Mouse (Mus musculus) right cerebral cortex, postnatal 4 days (tissue): ENCODE results near the gene 3100002H09Rik.

Experiments used
- DNase-seq: peaks from one replicate; pipeline ENCODE4 v3.0.0-alpha.2; 2022

Gene 3100002H09Rik

DNA sequence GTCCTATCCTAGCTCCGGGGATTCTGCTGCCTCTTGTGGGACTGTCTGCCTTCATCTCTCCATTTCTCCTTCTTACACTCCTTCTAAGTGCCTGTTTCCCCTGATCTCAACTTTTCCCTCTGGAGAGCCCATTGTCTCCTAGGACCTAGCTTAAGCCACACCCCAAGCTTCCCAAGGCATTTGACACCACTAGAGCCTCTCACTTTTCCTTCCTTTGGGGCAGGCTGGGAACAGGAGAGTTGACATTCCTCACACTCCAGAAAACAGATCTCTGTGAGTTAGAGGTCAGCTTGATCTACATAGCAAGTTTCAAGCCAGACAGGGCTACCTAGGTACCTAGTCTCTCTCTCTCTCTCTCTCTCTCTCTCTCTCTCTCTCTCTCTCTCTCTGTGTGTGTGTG, 3.6 kb upstream of the 3100002H09Rik start:
- DNase-seq, result no peak

DNA sequence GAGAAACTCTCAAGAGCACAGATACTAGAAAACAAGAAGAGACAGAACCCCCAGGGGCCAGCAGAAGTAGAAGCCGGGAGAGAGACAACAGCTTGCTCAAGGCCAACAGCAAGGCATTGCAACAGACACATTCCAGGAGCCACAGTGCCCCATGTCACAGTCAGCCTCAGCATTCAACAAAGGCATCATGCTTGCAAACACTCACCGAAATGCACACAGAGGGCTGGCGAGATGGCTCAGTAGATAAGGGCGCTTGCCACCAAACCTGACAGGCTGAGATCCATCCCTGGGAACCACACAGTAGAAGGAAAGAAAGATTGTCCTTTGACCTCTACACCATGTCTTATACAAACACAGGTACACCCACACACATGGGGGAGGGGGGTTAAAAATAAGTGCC, 1.2 kb upstream of the 3100002H09Rik start:
- no peak for DNase-seq

DNA sequence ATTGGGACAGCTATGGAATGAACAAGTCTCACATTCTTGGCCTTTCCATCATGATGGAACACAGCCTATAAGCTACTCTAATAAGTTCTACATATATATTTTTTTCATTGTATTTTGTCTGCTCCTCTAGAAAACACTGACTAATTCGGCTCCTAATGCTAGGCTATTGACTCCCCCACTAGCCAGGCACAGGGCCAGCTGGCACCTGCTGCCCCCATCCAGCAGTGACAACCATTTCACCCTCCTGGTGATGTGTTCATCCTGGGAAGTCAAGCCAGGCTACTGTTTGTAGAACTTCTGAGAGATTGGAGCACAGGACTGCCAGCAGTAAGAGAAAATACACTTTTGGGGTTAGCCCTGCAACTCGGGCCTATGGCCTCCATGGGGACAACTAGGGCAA, 537 bp downstream of the 3100002H09Rik start:
- no peak for DNase-seq

DNA sequence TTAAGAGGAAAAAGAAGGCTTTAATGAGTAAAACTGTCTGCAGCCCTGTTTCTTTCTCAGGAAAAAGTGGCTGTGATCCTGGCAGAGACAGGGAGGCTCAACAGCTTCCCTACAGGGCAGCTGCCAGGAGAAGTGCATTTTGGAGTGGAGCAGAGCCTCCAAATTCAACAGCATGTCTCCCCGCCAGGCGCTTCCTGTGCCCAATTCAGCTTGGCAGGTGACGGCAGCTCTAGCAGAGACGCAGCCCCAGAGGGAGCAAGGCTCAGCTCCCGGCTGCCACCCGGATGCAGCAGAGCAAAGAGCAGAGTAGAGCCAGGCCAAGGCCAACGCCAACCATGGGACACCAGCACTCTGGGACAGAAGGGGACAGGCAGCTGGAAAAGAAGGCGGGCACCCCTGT, 3.4 kb downstream of the 3100002H09Rik start:
- DNase-seq, result peak; percentile 67

DNA sequence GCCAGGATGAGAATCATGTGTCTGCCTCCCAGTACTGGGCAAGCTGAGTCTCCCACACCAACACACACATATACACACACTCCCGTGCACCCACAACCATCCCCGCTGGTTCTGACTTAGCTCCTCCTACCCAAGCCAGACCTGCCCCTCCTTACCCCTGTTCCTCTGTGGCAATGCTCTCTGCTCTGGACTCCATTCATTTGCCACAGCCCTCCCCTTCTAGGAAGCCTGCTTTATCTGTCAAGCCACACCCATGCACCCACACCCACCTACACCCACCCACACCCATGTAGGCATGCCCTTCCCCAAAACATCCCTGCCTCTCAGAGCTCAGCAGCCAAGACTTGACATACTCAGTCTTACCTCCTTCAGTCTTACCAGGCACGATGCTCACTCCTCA, 4.4 kb downstream of the 3100002H09Rik start:
- no peak for DNase-seq

DNA sequence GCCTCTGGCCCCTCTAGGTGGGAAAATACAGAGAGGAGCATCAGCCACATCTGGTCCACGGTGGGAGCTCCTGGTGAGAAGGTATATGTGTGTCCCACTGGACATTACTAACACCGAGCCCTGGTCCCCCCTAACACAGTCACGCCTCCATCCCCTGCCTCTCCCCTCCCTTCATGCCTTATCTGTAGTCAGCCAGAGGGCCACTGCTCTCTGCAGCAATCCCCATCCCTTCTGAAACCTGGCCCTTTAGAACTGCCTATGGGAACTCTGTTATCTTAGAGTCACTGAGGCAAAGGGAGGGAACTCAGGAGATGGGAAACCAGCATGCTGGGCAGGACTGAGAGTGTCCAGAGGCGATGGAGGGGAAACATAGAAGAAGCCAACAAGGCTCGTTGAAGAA, 5.3 kb downstream of the 3100002H09Rik start:
- DNase-seq, result no peak

DNA sequence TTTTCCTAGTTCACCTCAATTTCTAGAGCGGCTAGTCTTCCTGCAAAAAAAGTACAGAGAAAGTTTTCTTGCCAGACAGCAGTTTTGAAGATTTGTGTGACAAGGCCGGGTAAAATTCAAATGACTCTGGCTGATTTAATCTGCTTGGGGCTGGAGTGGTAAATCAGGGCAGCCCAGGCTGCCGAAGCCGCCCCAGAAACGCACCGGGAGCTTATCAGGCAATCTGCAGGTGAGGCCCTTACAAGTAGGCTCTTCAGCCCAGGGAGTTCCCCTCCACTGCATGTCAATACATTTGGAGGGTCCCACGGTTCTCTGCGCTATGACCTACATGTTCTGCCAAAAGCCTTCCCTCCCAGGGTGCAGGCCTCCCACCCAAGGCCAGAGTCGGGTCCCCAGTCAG, 6.9 kb downstream of the 3100002H09Rik start:
- DNase-seq, result no peak

DNA sequence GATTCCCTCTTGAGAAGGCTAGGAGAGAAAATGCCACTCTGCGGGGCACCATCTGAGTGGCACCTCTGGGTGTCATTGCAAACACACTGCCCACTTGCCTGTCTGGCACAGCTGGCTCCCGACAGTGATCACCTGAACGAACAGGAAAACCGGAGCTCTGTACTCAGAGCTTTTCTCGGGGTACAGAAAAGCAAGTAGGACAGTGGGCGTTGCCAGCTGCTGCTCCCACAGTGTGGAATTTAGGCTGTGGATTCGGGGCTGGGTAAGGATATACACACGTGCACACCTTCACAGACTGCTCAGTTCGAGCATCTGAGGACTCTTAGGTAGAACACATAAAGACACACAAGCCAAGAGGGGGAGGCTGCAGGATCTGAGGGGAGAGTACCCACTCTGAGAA, 14.7 kb downstream of the 3100002H09Rik start:
- no peak for DNase-seq

DNA sequence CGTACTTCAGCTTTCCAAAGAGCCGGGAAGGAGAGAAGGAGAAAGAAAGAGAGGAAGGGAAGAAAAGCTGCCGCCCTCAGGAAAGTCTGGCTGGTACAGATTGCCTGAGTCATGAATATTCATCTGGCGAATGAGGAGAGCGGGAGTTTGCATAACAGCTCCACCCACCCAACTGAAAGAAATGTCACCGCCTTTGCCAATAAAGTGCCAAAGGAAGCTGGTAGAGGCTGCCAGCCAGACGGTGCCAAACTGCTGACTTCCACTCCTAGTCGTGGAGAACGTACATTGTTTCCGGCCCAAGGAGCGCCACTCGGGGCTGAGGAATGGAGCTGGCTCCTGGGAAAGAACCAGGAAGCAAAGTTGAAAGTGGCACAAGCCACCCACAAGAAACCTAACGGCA, 15.7 kb downstream of the 3100002H09Rik start:
- DNase-seq, result peak; percentile 62

DNA sequence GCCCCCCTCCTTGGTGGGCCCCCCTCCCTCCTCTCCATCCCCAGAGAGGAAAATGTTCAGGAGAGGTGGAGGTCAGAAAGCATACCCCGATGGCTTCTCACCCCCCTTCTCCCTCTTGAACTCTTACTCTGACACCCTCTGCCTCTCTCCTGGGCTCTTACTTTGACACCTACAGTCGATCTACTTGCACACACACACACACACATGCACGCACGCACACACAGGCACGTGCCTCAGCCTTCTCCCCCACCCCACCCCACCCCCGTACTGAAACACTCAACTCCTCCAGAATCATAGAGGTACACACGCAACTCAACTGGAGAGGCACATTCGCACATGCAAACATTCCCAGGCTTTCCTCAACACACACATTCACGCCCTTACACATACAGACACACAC, 16.9 kb downstream of the 3100002H09Rik start:
- DNase-seq, result no peak

DNA sequence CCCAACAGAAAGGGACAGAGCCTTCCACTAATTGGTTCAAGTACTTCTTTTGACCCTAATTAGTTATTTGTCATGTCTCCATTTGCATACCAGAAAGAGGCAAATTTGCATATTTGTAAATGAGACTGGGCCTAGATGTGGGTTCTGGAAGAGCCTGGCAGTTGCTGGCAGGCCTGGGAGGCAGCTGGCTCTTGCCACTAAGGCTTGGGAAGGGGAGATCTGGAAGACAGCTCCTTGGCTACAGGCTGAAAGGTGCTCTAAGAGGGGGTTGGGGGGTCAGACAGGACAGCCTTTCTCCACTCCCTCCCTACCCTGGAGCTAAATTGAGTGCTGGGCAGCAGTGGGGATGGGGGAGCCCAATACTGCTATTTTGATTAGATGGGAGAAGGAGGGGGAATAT, 17.4 kb downstream of the 3100002H09Rik start:
- DNase-seq, result no peak

DNA sequence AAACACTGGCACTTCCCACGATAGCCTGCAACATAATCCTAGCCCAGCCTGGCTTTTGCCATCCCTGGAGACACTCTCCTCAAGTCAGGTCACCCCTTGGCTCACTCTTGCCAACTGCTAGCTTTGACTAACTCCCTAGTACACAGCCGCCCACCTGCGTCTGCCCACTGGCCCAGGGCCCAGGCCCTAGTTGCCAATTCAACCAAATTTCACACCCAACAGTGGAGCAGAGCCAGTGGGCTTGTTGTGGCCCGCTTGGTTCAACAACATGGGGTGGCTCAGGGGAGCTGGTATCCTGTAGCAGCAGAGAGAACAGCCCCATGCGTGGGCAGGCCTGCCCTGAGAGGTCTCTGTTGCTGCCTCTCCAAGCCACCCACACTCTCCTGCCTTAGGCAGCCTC, 18.4 kb downstream of the 3100002H09Rik start:
- no peak for DNase-seq

DNA sequence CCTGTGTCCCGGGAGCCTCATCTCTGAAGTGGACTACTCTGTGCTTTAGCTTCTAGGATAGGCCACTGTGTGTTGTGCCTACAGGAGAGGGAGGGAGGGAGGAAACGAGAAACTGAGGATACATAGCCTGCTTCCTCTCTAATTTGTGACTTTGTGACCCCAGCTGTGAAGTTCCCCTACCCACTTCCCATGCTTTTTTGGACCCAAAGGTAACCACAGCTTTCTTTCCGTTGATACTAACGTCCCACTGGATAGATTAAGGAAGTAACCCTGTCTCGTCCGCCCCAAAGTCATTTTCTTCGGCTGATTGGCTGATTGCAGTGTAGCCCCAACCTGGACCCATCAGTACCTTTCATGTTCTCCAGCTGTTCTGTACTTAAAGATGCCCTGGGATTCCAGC, 29.9 kb downstream of the 3100002H09Rik start:
- DNase-seq, result no peak

DNA sequence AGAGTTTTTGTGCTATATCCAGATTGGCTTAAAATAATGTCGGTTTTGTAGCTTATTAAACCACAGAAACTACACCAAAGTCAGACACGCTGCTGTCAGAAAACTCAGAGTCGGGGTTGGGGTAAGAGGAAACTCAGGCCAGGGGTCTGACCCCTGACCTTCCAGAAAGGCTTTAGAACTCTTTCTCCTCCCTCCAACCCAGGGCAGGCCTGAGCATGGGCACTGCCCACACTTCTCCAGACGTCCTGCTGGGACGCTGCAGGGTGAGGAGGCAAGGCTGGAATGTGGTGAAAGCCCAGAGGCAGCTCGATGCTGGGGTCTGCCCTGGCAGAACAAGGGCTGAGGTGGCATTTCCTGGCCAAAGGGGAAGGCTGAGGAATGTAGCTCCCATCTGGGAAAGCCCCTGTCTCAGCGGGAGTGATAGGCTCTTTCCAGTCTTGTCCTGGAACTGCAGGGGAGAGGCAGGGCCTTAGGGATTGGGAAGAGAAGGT, 34.6 kb downstream of the 3100002H09Rik start:
- DNase-seq, result no peak

DNA sequence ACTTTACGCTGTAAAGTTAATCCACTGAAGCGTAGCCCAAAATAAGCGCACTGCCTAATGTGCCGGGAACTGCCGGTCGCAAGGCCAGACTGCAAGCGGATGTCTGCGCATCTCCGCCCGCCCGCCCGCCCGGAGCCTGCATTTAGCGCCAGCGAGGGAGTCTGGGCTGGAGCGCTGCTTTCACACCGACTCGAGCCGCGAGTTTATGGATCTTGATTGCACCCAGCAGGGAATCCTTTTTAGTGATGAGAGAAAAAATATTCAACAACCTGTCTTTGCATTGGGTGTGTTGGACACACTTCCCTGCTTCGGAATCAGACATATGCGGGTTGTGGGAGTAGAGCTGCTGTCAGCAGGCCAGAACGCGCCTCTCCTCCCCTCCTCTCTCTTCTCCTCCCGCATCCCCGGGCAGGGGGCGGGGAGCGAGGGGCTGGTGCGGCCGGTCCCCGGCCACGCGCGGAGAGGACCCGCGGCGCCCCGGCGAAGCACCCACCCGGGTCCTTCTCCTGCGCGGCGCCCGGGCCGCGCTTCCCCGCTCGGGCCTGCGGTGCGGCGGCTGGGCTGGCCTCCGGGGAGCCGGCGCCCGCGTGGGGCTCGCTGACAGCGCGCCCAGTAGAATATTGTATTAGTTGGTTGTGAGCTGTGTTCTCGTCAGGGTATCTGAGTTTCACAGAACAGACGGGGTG, 35.2 kb downstream of the 3100002H09Rik start:
- DNase-seq, result peak; percentile 64

DNA sequence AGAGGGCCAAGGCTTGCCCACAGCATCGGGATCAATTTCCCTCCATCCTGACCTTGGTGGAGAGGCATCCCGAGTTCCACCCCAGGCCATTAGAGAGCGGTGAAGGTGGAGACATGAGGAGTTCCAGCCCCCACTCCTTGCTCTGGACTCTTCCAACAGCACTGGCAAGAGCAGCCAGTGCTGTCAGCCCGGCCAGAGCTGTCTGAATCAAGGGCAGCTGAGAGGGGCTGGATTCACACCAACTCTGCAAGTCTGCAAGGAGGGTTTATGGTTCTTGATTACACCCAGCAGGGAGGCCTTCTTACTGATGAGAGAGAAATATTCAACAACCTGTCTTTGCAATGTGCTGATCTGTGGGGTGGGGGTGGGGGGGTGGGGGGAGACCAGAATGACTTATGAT, 37.0 kb downstream of the 3100002H09Rik start:
- no peak for DNase-seq

DNA sequence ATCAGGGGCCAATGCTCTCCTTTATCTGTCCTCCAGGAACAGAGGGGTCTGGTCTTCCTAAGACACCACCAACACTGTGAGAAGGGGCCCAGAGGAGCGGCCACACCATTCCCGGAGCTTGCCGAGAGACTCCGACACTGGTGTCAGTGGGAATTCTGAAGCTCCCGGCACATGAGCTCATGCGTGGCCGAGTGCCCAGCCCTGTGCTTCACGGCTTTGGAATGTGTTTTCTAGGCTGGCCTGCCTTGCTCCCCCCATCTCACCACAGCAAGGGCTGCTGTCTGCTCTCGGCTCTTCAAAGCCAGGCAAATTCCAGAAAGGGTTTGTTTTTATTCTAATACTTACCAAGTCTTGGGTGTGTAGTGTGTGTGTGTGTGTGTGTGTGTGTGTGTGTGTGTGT, 39.6 kb downstream of the 3100002H09Rik start:
- no peak for DNase-seq

DNA sequence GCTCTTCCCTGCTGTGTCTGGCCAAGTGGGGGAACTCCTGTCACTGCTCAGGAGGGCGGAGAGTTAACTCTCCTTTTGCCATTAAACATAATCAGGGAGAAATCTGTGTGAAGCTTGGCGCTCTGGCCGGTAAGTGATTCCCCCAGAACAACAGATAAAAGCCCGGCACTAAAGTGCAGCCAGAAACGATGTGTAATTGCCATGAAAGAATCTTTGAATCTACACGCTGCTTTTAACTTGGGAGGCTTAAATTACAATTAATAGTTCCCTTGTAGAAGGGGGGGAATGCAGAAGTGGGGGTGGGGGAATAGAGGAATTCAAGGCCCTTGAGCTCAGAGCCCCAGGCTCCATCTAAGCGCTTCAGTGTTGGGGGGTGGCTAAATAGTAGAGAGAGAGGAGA, 40.9 kb downstream of the 3100002H09Rik start:
- no peak for DNase-seq

DNA sequence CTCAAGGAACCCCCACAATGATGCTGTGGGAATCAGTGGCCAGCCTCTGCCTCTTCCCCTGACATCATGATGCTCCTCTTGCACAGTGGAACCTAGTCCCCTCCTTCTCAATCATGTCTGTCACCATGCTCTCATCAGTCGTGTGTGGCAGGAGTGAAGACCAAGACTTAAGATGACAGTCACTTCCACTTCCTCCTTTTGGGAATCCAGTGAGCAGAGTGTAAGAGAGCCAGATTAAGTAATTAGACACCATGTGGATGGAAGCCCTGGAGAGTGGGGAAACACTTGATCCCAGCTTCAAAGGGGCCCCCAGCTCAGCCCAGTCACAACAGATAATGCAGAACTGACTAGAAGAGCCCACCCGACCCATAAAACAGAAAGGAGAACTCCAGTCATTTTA, 47.2 kb downstream of the 3100002H09Rik start:
- DNase-seq, result no peak

DNA sequence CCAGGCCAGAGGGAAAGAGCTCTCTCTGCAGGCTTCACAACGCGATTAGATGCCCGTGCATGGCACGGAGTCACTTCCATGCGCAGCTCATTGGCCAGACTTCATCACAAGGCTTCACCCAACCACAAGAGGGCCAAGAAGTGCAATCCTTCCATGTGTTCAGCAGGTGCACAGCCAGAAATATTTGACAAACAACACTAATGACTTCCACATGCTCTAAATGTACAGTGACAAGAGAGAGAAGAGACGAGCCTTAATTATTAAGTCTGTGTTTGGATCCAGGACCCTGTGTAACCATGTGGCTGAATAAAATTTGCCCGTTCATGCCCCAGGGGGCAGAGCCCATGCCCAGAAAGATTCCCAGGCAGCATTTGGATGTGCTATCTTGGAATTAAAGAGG, 47.9 kb downstream of the 3100002H09Rik start:
- DNase-seq, result no peak
